Mouse (Mus musculus): Measurements from ENCODE around the gene Kcnj14. TPM values are rescaled to one million over a fixed set of nuclear protein-coding genes. Genes with fewer than 3 reads are reported as not detected.

The Kcnj14 gene
- polyA plus RNA-seq, 1 experiment from 2014 or later: 0.44 TPM

- ATAC-seq (replicated peaks; ENCODE audit: insufficient number of reproducible peaks, insufficient read depth, low FRiP score, low read depth): no peak
- WGBS: 59% methylated on average over 10 of the region's 11 CpGs
- no peak overlapping the region for H3K27ac ChIP-seq
- H3K4me3 ChIP-seq: no peak overlapping the region
- H3K4me2 ChIP-seq: no peak overlapping the region
- H3K36me3 ChIP-seq: peaks cover 61% of the 10 kb centered on the region
- H3K27me3 ChIP-seq: no peaks in the 10 kb centered on the region
- no peaks in the 10 kb centered on the region for H3K9me3 ChIP-seq (replicated peaks)
- no peak overlapping the region for H3K9ac ChIP-seq
- H3K4me1 ChIP-seq (replicated peaks): peaks cover 22% of the 10 kb centered on the region
Observed at GRCm38 (mm10) chr7:45808471-45808870, 16.1 kb downstream of the Kcnj14 start.

- Histone ChIP-seq H3K27ac (no peak overlapping the region), H3K9ac (no peak overlapping the region), H3K4me2 (no peak overlapping the region), H3K4me3 (no peak overlapping the region), H3K4me1 (replicated peaks) (peaks cover 10% of the 10 kb centered on the region), H3K27me3 (peaks cover 3% of the 10 kb centered on the region; the same call in 1 of the 2 replicates), H3K9me3 (replicated peaks) (no peaks in the 10 kb centered on the region), H3K36me3 (peaks cover 41% of the 10 kb centered on the region)
- WGBS: 58% methylated on average over 5 of the region's 5 CpGs
- no peak for ATAC-seq (replicated peaks; ENCODE audit: insufficient number of reproducible peaks, insufficient read depth, low FRiP score, low read depth)
Observed at GRCm38 (mm10) chr7:45805941-45806340, 18.6 kb downstream of the Kcnj14 start.

- Histone ChIP-seq H3K4me3 (no peak overlapping the region), H3K27ac (no peak overlapping the region), H3K4me1 (replicated peaks) (peaks cover 22% of the 10 kb centered on the region), H3K9ac (no peak overlapping the region), H3K9me3 (replicated peaks) (no peaks in the 10 kb centered on the region), H3K4me2 (no peak overlapping the region), H3K36me3 (peaks cover 7% of the 10 kb centered on the region), H3K27me3 (peaks cover 37% of the 10 kb centered on the region)
- no peak for ATAC-seq (replicated peaks; ENCODE audit: insufficient number of reproducible peaks, insufficient read depth, low FRiP score, low read depth)
- WGBS: 86% methylated on average over 6 of the region's 6 CpGs
Observed at GRCm38 (mm10) chr7:45802551-45802950, 22.0 kb downstream of the Kcnj14 start.

GRCm38 (mm10) chr7:45801348-45801747 is 23.2 kb downstream of the Kcnj14 start:
- Histone ChIP-seq H3K9ac (peak overlapping the region; percentile 34; the same call in 1 of the 2 replicates), H3K4me1 (replicated peaks) (peaks cover 24% of the 10 kb centered on the region), H3K27me3 (peaks cover 48% of the 10 kb centered on the region), H3K27ac (no peak overlapping the region), H3K9me3 (replicated peaks) (no peaks in the 10 kb centered on the region), H3K36me3 (no peaks in the 10 kb centered on the region), H3K4me2 (peak overlapping the region; percentile 63), H3K4me3 (peak overlapping the region; percentile 32)
- WGBS: 1% methylated on average over 12 of the region's 12 CpGs
- no peak for ATAC-seq (replicated peaks; ENCODE audit: insufficient number of reproducible peaks, insufficient read depth, low FRiP score, low read depth)

GRCm38 (mm10) chr7:45800546-45801204 is 23.9 kb downstream of the Kcnj14 start:
- Histone ChIP-seq H3K36me3 (no peaks in the 10 kb centered on the region), H3K27me3 (peaks cover 55% of the 10 kb centered on the region), H3K9me3 (replicated peaks) (no peaks in the 10 kb centered on the region), H3K4me2 (peak overlapping the region; percentile 63), H3K4me3 (peak overlapping the region; percentile 32), H3K9ac (peak overlapping the region; percentile 34; the same call in 1 of the 2 replicates), H3K4me1 (replicated peaks) (peaks cover 24% of the 10 kb centered on the region), H3K27ac (no peak overlapping the region)
- no peak for ATAC-seq (replicated peaks; ENCODE audit: insufficient number of reproducible peaks, insufficient read depth, low FRiP score, low read depth)
- 9% methylated on average over 22 of the region's 25 CpGs for WGBS

GRCm38 (mm10) chr7:45800001-45800400 is 24.6 kb downstream of the Kcnj14 start:
- H3K9ac ChIP-seq: no peak overlapping the region
- ATAC-seq (replicated peaks; ENCODE audit: insufficient number of reproducible peaks, insufficient read depth, low FRiP score, low read depth): no peak
- H3K4me2 ChIP-seq: peak overlapping the region; percentile 63

GRCm38 (mm10) chr7:45798931-45799330 is 25.7 kb downstream of the Kcnj14 start:
- H3K27ac ChIP-seq: no peak overlapping the region
- peak overlapping the region; percentile 80 for H3K4me2 ChIP-seq
- H3K27me3 ChIP-seq: peaks cover 72% of the 10 kb centered on the region
- WGBS: 49% methylated on average over 7 of the region's 7 CpGs
- ATAC-seq (replicated peaks; ENCODE audit: insufficient number of reproducible peaks, insufficient read depth, low FRiP score, low read depth): no peak
- no peaks in the 10 kb centered on the region for H3K36me3 ChIP-seq
- no peaks in the 10 kb centered on the region for H3K9me3 ChIP-seq (replicated peaks)
- H3K9ac ChIP-seq: no peak overlapping the region
- H3K4me1 ChIP-seq (replicated peaks): peaks cover 24% of the 10 kb centered on the region
- peak overlapping the region; percentile 48 for H3K4me3 ChIP-seq

More at GRCm38 (mm10) chr7:45800001-45800400, 24.6 kb downstream of the Kcnj14 start:
- Histone ChIP-seq H3K27me3 (peaks cover 61% of the 10 kb centered on the region), H3K9me3 (replicated peaks) (no peaks in the 10 kb centered on the region), H3K36me3 (no peaks in the 10 kb centered on the region), H3K4me1 (replicated peaks) (peaks cover 24% of the 10 kb centered on the region), H3K27ac (no peak overlapping the region), H3K4me3 (peak overlapping the region; percentile 32; the same call in 1 of the 2 replicates)
- 41% methylated on average over 7 of the region's 7 CpGs for WGBS

- H3K4me2 ChIP-seq: peak overlapping the region; percentile 80
- ATAC-seq (replicated peaks; ENCODE audit: insufficient number of reproducible peaks, insufficient read depth, low FRiP score, low read depth): no peak
- H3K9ac ChIP-seq: peak overlapping the region; percentile 34
- no peaks in the 10 kb centered on the region for H3K9me3 ChIP-seq (replicated peaks)
- no peak overlapping the region for H3K27ac ChIP-seq
- H3K36me3 ChIP-seq: no peaks in the 10 kb centered on the region
- WGBS: 1% methylated on average over 19 of the region's 19 CpGs
- peak overlapping the region; percentile 48 for H3K4me3 ChIP-seq
- peaks cover 77% of the 10 kb centered on the region for H3K27me3 ChIP-seq
- H3K4me1 ChIP-seq (replicated peaks): peaks cover 24% of the 10 kb centered on the region
Observed at GRCm38 (mm10) chr7:45798511-45798836, 26.1 kb downstream of the Kcnj14 start.

GRCm38 (mm10) chr7:45797661-45798510 is 26.7 kb downstream of the Kcnj14 start:
- no peak; the same call in 1 of the 2 replicates for ATAC-seq (replicated peaks; ENCODE audit: insufficient number of reproducible peaks, insufficient read depth, low FRiP score, low read depth)
- peaks cover 82% of the 10 kb centered on the region for H3K27me3 ChIP-seq
- H3K9ac ChIP-seq: peak overlapping the region; percentile 34
- no peaks in the 10 kb centered on the region for H3K9me3 ChIP-seq (replicated peaks)
- peak overlapping the region; percentile 80 for H3K4me2 ChIP-seq
- H3K36me3 ChIP-seq: no peaks in the 10 kb centered on the region
- H3K4me1 ChIP-seq (replicated peaks): peaks cover 24% of the 10 kb centered on the region
- peak overlapping the region; percentile 48 for H3K4me3 ChIP-seq
- H3K27ac ChIP-seq: no peak overlapping the region
- 1% methylated on average over 60 of the region's 60 CpGs for WGBS

- Histone ChIP-seq H3K36me3 (no peaks in the 10 kb centered on the region), H3K9ac (no peak overlapping the region), H3K9me3 (replicated peaks) (no peaks in the 10 kb centered on the region), H3K4me1 (replicated peaks) (peaks cover 24% of the 10 kb centered on the region), H3K27ac (no peak overlapping the region), H3K4me3 (no peak overlapping the region), H3K27me3 (peaks cover 91% of the 10 kb centered on the region), H3K4me2 (no peak overlapping the region)
- ATAC-seq (replicated peaks; ENCODE audit: insufficient number of reproducible peaks, insufficient read depth, low FRiP score, low read depth): no peak
- WGBS: 38% methylated on average over 6 of the region's 6 CpGs
Observed at GRCm38 (mm10) chr7:45796950-45797349, 27.6 kb downstream of the Kcnj14 start.

- WGBS: 87% methylated on average over 29 of the region's 29 CpGs
- Histone ChIP-seq H3K9me3 (replicated peaks) (no peaks in the 10 kb centered on the region), H3K9ac (no peak overlapping the region), H3K4me3 (no peak overlapping the region), H3K36me3 (no peaks in the 10 kb centered on the region), H3K27me3 (peaks cover 79% of the 10 kb centered on the region), H3K4me2 (no peak overlapping the region), H3K27ac (no peak overlapping the region), H3K4me1 (replicated peaks) (peaks cover 18% of the 10 kb centered on the region)
- no peak for ATAC-seq (replicated peaks; ENCODE audit: insufficient number of reproducible peaks, insufficient read depth, low FRiP score, low read depth)
Observed at GRCm38 (mm10) chr7:45794971-45795370, 29.6 kb downstream of the Kcnj14 start.
